Mouse (Mus musculus) left cerebral cortex, postnatal 36 days (tissue): ENCODE results near the gene Ptk6. TPM values are rescaled to one million over a fixed set of nuclear protein-coding genes. Genes with fewer than 3 reads are reported as not detected.

Experiments used
- DNase-seq, 2 experiments: peaks; one replicate each; pipeline ENCODE4 v3.0.0; 2021 to 2022; ENCODE audit warnings: low spot score in 2 of 2, mixed read lengths in 1 of 2
- intact Hi-C: fragments of 180-260 bp; cut with DNase I; formaldehyde crosslinking; loops from one replicate; pipeline ENCODE4 v1.15.1; 2025
- total RNA-seq, 2 experiments: library from RNA; stranded (reverse); gene quantifications; 2 replicates each; pipeline ENCODE4 v1.2.3; 2021

The Ptk6 gene
- total RNA-seq = not detected

DNA sequence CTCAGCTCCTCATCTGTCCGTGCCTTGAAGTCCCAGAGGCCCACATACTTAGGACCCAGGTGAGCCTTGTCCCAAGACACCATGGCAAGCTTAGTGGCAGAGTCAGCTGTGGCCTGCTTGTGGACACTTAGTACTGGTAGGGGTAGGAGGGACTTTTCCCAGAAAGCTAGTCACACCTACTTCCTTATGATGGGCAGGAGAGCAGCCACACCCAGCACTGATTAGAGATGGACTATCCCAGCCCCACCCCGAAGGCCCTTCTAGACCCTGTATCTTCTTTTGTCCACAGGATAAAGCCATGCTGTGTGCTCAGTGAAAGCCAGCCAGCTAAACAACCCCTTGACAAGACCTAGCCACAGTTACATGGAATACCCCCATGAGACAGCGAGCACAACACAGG, at the start of gene Ptk6:
Ptk6 (minus strand) TSS at position 368 of the 400 bp plus-strand sequence.
- no peak for DNase-seq
- intact Hi-C loops = no loop called here

DNA sequence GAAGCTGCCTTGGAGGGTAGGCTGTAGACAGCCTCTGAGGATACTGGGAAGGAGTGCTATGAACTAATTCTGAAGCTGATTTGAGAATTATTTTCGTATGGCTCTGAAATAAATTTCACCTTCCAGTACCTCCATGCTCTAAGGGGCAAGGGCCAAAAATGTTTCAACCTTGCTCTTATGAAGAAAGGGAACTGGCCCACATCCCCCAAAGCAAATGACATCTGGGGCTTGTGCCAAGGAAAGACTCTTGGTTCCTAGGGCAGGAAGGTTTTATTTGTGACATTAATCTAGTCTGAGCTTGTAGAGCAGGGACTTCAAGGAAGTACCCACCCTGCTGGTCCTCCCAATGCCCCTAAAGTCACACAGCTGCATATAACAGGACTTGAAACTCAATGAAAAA, 49.3 kb upstream of the Ptk6 start:
- intact Hi-C loops = no loop called here
- no peak for DNase-seq

DNA sequence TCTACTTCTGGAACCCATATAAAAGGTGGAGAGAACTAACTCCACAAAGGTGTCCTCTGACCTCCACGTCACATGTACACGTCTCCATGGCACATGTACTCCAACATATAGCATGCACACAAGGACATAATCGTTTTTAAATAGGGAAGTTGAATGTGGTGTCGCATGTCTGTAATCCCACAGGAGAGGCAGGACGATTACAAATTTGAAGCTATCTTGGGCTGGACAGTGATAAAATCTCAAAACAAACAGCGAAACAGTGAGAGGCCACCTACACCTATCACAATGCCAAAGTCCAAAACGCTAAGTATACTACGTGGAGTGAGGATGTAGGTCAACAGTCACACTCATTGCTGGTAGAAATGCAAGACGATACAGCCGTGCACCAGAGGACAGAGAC, 46.6 kb upstream of the Ptk6 start:
- intact Hi-C loops = no loop called here
- DNase-seq = no peak

DNA sequence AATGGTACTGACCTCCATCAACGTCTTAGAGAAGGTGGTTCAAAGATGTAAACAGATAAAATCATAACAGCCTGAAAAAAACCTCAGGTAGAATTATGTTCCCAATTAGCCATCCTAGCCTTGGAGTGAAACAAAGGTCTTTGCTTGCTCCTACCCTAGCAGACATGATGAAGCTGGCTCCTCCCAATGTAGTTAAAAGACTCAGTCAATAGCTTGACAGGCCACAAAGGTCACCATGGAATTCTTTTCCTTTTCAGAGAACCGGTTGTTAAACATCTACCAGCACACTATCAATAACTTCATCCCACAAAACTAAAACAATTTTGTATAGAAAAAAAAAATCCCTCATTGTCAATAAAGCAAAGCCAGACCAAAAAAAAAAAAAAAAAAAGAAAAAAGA, 42.4 kb upstream of the Ptk6 start:
- intact Hi-C loops = no loop called here
- no peak for DNase-seq

DNA sequence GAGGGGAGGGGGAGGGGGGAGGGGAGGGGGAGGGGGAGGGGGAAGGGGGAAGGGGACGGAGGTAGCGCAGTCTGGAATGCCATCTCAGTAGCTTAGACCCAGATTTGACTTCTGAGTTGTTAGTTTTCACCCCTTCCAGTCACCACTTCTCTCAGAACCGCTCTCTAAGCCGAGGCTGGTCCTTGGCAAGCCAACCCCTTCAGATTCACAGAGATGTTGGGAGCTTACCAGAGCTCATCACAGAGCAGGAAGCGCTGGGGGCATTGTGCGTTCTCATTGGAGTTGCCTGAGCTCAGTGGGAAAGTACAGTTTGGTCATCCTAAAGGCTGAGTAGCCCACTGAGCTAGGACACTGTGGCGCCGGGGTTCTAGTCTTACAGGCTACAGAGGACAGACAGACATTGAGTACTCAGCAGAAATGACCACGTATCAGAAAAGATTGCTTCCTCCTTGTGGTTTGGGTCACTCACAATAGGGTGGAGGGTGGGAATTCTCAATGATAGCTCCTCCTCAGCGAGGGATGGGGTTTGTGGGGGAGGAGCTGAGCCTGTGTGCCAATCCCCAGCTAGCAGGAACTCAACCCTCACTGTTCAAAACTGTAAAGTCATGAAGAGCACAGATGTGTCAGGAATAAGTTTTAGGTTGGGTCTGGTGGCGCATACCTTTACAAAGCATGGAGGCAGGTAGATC, 41.3 kb upstream of the Ptk6 start:
- intact Hi-C loops = no loop called here
- no peak for DNase-seq

DNA sequence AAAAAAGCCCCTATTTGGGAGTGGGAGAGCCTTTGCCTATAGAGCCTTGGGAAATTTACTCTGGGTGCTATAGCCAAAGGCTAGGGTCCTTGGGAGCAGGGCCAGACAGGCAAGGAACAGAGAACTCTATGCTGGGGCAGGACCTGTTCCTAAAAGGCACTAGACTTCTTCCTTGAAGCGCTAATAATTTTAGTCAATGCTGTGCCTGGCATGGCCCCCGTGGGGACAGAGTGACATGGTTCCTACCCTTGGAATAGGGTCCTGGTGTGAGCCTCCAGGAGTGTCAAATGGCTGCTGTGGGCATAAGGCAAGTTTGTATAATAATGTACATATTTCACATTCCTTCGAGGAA, 39.7 kb upstream of the Ptk6 start:
- DNase-seq = no peak
- intact Hi-C loops = no loop called here

DNA sequence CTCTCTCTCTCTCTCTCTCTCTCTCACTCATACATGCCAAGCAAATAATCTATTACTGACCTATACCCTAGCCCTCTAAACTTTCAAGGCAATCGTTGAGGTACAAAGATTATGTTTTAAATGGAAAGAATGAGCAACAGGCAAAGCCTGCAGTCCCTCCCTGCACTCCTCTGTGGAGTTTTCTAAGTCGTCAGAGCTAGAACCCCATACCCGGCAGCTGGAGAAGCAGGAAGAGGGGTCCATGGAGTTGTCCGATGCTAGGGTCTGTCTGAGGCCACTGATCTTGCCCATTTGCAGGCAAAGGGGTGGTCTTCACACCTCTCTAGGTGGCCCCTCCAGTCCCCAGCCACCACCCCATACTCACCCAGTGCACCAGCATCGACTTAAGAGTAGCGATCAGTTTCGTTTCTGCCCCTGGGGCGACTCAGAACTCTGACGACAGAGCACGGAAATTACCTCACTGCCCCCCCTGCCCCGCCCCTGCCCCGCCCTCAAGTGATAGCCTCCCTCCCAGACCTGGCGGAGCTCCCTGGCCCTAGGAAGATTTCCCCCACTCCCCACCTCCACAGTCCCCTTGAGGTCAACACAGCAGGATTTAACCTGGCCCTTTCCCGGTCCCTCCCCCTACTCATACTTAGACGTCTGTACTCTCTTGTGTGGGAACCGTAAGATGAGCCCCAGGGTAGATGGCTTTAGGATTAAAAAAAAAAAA, 39.2 kb upstream of the Ptk6 start, which contains the start of gene Helz2:
Helz2 (minus strand) TSS at position 426 of the 712 bp plus-strand sequence.
- intact Hi-C loops = no loop called here
- DNase-seq = no peak

DNA sequence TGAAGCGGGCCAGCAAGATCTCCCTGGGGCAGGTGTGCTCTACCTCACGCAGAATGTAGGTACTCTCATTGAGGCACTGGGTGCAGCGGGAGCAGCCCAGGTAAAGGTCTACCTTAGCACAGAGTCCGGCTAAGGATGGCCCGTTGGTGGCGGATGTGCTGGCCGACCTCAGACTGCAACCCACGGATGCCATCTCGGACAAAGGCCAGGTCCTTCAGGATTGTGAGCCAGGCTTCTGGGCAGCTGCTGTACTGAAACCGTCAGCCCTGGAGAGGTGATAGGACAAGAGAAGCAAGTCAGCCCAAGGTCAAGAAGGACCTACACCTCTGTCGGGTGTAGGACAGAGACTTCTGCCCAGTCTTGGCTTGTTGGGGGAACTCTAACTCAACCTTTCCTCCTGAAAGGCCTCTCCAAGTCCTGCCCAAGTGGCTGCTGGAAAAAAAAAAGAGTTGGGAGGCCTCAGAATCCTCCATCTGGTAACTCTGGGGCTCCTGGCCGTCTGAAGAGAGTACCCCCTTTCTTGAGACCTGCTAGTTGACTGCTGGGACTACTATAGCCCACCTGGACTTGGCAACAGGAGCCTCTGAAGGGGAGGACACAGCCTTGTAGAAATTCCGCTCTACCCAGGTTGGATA, 38.3 kb upstream of the Ptk6 start:
- DNase-seq = no peak
- intact Hi-C loops = no loop called here

DNA sequence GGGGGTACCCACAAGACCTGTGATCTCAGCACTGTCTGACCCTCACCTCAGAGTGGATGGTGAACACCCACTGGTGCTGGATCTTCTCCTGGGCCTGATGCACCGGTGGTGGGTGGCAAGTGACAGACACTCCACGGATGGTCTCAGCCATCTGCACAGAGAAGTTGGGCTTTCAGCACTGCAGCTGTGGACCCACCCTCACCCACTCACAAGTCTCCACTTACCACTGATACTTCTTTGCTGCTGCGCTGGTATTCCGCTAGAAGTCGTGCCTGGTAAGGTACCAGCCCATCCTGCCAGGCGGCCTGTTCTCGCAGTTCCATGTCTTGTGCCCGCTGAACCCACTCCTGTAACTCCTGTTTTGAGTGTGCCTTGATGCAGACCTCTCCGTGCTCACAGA, 36.7 kb upstream of the Ptk6 start:
- no peak for DNase-seq
- intact Hi-C loops = no loop called here

DNA sequence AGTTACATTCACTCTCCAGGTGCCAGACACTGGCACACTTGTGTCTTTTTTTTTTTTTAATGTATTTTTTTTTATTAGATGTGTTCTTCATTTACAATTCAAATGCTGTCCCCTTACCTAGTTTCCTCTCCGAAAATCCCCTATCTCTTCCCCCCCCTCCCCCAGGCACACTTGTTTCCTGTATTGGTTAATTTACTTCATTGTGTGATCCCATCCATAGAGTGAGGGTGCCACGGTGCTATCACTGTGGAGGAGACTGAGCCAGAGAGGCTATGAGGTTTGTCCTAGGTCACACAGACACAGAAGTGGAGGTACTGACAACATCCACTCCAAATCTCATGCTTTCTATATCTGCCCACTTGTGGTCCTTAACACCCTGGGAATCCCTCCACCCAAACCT, 36.3 kb upstream of the Ptk6 start:
- DNase-seq = no peak
- intact Hi-C loops = no loop called here

DNA sequence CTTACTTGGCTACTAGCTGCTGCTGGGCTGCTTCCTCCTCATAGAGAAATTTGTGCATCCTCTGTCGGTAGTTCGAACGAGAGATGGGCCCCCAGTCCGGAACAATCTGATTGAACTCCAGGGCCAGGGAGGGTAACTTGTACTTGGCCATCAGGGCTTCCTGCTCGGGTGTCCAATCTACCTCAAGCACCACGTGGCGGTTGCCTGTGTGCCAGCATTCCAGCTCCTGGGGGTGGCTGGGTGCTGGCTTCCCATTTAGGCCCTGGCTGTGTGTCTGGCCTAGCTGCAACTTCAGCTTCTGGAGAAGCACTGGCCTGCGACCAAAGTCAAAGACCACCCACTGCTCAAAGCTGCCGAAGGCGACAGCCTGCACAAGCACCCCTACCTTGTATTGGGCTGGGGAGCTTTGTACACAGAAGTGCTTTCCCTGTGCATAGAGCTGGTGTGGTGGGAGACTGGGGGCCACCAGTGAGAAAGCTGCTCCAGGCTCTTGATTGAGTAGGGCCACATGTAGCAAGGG, 35.6 kb upstream of the Ptk6 start:
- intact Hi-C loops = no loop called here
- no peak for DNase-seq

DNA sequence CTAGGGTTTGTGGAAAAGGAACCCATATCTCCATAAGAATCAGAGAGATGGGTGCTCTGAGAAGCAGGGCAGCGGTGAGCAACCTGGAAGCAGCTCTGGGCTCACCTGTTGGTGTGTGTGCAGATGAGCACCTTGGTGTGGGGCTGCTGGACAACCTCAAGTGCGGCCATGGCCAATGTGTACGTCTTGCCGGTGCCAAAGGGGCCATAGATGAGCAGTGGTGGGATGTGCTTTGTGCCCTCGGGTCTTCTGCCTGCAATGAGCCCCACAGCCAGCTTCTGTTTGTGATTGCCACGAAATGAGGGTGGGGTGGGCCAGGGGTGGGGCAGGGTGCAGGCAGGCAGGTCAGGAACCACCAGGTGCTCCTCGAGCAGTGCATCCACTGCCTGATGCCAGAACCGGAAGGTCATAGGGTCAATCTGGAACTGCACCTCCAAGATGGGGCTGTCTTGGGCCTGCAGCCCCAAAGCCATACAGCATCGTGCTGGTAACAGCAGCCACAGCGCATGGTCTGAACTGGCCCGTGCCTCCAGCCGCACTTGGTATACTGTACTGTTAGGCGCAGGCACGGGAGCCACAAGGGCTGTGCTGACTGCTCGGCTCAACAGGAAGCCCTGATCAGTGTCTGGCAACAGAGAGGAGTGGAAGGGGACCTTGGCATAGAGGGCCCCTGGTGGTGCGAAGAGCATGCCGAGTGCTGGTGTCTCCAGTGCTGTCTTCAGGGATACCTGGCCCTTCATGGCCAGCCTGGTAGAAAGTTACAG, 34.8 kb upstream of the Ptk6 start:
- intact Hi-C loops = no loop called here
- no peak for DNase-seq

DNA sequence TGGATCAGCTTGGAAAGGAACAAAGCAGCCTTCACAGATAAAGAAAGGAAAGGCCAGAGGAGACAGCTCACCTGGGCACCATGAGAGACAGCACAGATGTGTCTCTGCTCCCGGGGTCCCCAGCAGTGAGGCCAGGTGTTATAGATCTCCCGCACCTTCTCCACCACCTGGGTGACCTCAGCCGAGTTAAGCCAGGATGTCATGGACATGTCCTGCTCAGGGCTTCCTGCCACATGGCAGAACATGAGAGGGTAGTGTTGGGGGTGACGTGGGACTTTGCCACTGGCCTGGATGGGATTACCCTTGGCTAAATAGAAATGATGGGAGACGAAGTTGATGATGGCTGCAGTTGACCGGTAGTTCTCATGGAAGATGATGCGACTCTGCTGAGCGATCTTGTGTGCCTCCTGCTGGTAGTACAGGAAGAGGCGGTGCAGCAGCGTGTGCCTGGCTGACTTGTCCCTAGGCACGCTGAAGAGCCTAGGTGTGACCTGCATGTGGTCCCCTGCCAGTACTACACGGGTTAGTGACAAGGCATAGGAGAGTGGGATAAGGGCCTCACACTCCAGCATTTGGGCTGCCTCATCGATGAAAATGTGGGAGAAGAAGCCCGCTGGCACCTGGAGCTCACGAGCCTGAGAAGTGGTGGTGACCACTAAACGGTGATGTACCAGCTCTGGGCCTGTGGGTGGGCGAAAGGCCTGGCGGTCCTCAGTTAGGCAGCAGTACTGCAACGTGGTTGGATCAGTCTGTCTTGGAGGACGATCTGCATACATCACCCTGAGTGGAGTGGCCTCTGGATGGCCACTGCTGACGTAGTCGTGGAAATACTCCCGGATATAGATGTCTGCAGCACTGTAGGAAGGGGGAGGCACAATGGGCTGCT, 33.3 kb upstream of the Ptk6 start:
- intact Hi-C loops = no loop called here

DNA sequence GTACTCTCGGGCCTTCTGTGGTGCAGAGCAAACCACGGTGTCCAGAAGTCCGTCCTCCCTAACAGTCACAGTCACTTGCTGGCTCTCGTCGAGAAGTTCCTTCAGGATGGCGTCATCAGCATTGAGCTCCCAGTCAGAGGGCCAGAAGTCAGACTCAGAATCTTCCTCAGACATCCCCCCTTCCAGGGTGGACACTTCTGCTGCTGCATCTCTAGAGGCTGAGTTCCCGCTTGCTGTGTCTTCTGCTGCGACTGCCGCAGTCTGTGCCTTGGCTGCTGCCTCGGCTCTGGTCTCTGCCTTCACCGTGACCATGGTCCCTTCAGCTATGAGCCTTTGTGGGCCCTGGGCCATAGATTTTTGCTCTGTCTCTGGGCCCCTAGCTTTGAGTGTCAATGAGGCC, 32.1 kb upstream of the Ptk6 start:
- intact Hi-C loops = no loop called here
- no peak for DNase-seq

More for the DNA sequence above, 33.3 kb upstream of the Ptk6 start:
- DNase-seq = no peak

DNA sequence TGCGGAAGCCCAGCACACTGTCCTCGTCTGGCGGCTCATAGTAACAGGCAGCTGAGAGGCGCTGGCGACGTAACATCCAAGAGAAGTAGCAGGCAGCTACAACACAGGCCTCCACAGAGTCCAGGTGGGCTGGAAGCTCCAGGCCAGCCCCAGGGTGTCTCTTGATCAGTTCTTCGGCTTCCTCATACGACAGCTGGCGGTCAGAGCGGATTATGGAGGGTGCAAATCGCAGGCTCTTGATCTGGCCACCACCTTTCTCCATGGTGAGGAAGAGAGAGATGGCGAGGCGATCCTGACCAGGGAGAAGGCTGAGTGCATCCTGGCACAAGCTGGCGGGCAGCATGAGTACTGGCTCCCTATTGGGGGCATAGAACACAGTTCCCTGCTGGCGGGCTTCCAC, 30.9 kb upstream of the Ptk6 start:
- intact Hi-C loops = no loop called here
- DNase-seq = no peak

DNA sequence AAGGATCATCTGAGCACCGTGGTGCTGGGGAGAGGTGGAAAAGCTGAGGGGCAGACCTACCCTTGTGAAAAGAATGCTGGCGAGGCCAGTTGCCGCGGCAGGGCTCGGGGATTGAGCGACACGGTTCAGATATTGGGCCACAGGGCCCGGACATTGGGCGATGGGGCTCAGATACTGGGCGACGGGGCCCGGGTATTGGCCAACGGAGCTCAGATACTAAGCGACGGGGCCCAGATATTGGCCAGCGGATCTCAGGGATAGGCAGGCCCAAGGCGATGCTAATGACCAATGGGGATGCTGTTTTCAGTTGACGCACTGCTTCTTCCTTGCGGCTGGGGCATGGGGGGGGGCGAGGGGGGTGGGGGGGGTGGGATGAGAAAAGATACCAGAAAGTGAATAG, 28.6 kb upstream of the Ptk6 start:
- intact Hi-C loops = no loop called here
- DNase-seq = no peak

DNA sequence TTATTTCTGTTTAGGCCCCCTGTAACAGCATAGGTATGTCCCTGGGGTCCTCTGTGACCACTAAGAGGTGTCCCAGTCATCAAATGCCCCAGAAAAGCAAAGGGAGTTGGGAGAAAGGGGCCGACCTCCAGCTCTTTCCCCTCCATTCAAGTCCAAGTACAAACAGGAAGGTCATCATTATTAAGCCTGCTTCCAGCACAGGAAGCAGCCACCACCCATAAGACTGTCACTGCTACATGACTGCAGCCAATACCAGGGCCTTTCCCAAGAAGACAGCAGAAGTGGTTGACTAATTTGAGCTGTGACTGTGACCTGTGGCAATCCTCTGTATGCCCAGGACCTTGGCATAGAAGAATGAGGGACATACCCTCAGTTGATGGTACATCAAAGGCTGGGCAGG, 25.7 kb upstream of the Ptk6 start:
- intact Hi-C loops = no loop called here

DNA sequence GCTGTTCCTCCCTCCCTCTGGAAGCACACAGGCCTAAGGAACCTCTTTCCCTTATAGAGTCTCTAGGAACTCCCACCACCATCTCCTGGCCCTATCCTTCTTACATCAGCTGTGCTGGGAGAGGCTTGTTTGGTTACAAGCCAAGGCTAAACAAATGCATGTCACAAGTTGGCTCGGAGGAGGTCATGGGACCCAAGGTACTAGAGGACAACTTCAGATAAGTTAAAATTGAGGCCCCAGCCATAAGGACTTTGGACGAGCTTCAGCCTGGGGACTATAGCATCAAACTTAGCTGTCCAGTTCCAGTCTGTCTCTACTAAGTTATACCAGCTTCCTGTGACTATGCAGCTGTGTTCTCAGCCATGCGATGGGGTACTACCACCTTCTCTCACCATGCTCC, 24.5 kb upstream of the Ptk6 start:
- no peak for DNase-seq
- intact Hi-C loops = no loop called here

More for the DNA sequence above, 25.7 kb upstream of the Ptk6 start:
- no peak for DNase-seq

DNA sequence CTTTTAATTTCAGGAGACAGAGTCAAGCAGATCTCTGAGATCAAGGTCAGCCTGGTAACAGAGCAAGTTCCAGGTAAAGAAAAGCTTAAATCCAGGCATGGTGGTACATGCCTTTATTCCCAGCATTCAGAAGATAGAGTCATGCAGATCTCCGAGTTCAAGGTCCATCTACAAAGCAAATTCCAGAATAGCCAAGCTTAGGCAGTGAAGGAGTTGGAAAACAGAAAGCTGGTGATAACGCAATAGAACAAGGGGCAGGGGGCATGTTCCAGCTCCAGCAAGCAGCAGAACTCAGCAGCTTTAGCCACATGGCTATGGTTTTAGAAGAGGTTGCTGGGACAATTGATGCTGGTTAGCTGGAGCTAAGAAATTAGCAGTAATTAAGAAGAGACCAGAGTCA, 22.4 kb upstream of the Ptk6 start:
- no peak for DNase-seq
- intact Hi-C loops = no loop called here
